Mouse (Mus musculus): Measurements from ENCODE around the gene Pde4b.

- TF ChIP-seq POLR2AphosphoS2 (IDR thresholded peaks at IDR 0.05; ENCODE audit: insufficient read length, low read depth) (no peak), POLR2A (IDR thresholded peaks at IDR 0.05; ENCODE audit: insufficient read length, low read depth) (no peak), CEBPB (IDR thresholded peaks at IDR 0.05; ENCODE audit: insufficient read depth, poor library complexity, severe bottlenecking) (no peak), TCF12 (IDR thresholded peaks at IDR 0.05; ENCODE audit: insufficient read depth, poor library complexity, severe bottlenecking) (no peak), MAX (IDR thresholded peaks at IDR 0.05; ENCODE audit: low read depth) (no peak), E2F4 (IDR thresholded peaks at IDR 0.05; ENCODE audit: insufficient read depth) (no peak), MYOD1 (IDR thresholded peaks at IDR 0.05; ENCODE audit: control insufficient read depth in 1 of 3, insufficient read length in 2 of 3, low read depth in 2 of 3) (no peak), TCF3 (IDR thresholded peaks at IDR 0.05; ENCODE audit: insufficient read length, low read depth) (no peak), SRF (IDR thresholded peaks at IDR 0.05; ENCODE audit: control insufficient read depth, insufficient read length, low read depth) (no peak), USF1 (IDR thresholded peaks at IDR 0.05; ENCODE audit: low read depth) (no peak)
These were observed 185.0 kb downstream of the Pde4b start for GRCm38 (mm10) chr4:102272313-102272712.

All from myocyte (in vitro differentiated cells).